Mouse (Mus musculus) lung, adult 2 months (tissue): Measurements from ENCODE around the gene Med20.

Source experiments
- CTCF ChIP-seq: fragments of 200-500 bp; IDR thresholded peaks from 2 replicates; pipeline ENCODE4 v1.5.1; 2011; ENCODE audit warnings: mild to moderate bottlenecking, low read length, control low read depth; ENCODE audit not compliant: insufficient read depth
- POLR2A ChIP-seq: fragments of 200-500 bp; IDR thresholded peaks from 2 replicates; pipeline ENCODE4 v1.6.1; 2011; ENCODE audit warnings: low read depth, mild to moderate bottlenecking, control low read depth, low read length, borderline replicate concordance; ENCODE audit errors: extremely low read depth

DNA sequence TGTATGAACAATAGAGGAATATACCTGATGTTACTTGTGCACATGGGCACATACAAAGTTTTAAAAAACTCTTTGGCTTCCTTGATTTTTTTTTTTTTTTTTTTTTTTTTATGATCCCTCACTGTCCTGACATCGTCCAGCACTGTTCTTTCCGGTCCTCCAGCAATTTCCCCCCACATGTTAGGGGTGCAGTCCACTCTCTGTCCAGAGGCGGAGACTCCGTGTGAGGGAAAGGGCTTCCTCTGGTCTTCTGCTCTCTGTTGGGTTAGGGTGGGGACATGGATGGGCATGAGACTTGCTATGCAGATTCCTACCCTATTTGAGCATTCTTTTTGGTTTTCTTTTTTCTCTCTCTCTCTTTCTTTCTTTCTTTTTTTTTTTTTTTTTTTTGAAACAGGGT is 46.5 kb downstream of the Med20 start:
- TF ChIP-seq CTCF (no peak), POLR2A (no peak)
